Comparison of ENCODE assay signal across 8 mouse cellular contexts in genomic region chr11:102219247-102219993, GRCm38 (mm10). TPM values are rescaled to one million over a fixed set of nuclear protein-coding genes. Genes with fewer than 3 reads are reported as not detected.
DNase-seq lines count a peak whose midpoint lies in the region; ATAC-seq and TF ChIP-seq lines count a peak whose summit lies in the region.

No protein-coding gene starts in this region.

- ATAC-seq in forebrain, embryonic 16.5 days, result peak; percentile 34
- no peak for ATAC-seq in limb, embryonic 14.5 days (ENCODE audit: low FRiP score, low read depth)
- ATAC-seq in stomach, embryonic 15.5 days (ENCODE audit: insufficient read depth, low FRiP score, low read depth), result no peak

- no peak for TF ChIP-seq CTCF in layer of hippocampus, adult 2 months (conservative IDR thresholded peaks at IDR 0.05)

- no peaks in the 10 kb centered on the region for H3K27me3 ChIP-seq in forebrain, embryonic 16.5 days (replicated peaks; ENCODE audit: control insufficient read depth, insufficient read depth, low read length)
- no peaks in the 10 kb centered on the region for H3K27me3 ChIP-seq in limb, embryonic 14.5 days (ENCODE audit: control insufficient read depth, insufficient read depth, low read length)
- H3K27me3 ChIP-seq in stomach, embryonic 15.5 days (replicated peaks), result no peaks in the 10 kb centered on the region

- no peaks in the 10 kb centered on the region for H3K9me3 ChIP-seq in forebrain, embryonic 16.5 days (ENCODE audit: control insufficient read depth, low read length)
- H3K9me3 ChIP-seq in limb, embryonic 14.5 days (ENCODE audit: control insufficient read depth, low read length), result no peaks in the 10 kb centered on the region
- no peaks in the 10 kb centered on the region for H3K9me3 ChIP-seq in stomach, embryonic 15.5 days

- no peak for TF ChIP-seq POLR2A in limb, embryonic 14.5 days (IDR thresholded peaks at IDR 0.05; ENCODE audit: borderline replicate concordance, extremely low read depth, insufficient read depth, insufficient read length)

- peak overlapping the region; percentile 95 for H3K27ac ChIP-seq in layer of hippocampus, adult 2 months
- H3K27ac ChIP-seq in forebrain, embryonic 16.5 days (ENCODE audit: low read length), result peak overlapping the region; percentile 86
- peak overlapping the region; percentile 68 for H3K27ac ChIP-seq in limb, embryonic 14.5 days (replicated peaks; ENCODE audit: low read depth, low read length)
- H3K27ac ChIP-seq in stomach, embryonic 15.5 days, result peak overlapping the region; percentile 93

- 49% methylated on average over 14 of the region's 14 CpGs for WGBS in forebrain, embryonic 16.5 days
- 54% methylated on average over 13 of the region's 14 CpGs for WGBS in limb, embryonic 14.5 days
- 55% methylated on average over 14 of the region's 14 CpGs for WGBS in stomach, embryonic 15.5 days

- H3K4me2 ChIP-seq in forebrain, embryonic 16.5 days (ENCODE audit: low read length), result peak overlapping the region; percentile 54
- H3K4me2 ChIP-seq in limb, embryonic 14.5 days (replicated peaks; ENCODE audit: low read depth, low read length, severe bottlenecking), result peak overlapping the region; percentile 78
- peak overlapping the region; percentile 92 for H3K4me2 ChIP-seq in stomach, embryonic 15.5 days

- H3K36me3 ChIP-seq in forebrain, embryonic 16.5 days (ENCODE audit: control insufficient read depth, insufficient read depth), result no peaks in the 10 kb centered on the region
- peaks cover 23% of the 10 kb centered on the region for H3K36me3 ChIP-seq in limb, embryonic 14.5 days (ENCODE audit: control insufficient read depth, insufficient read depth, low read length)
- no peaks in the 10 kb centered on the region; the same call in 1 of the 2 replicates for H3K36me3 ChIP-seq in stomach, embryonic 15.5 days

- peak in 1 of 2 experiments; percentile 61 for DNase-seq in layer of hippocampus, adult 2 months (ENCODE audit: low spot score in 2 of 2)
- DNase-seq in layer of hippocampus, adult 11-12 months (ENCODE audit: low spot score), result no peak
- peak; percentile 61 for DNase-seq in cerebellum, adult 8-10 months
- no peak for DNase-seq in limb, embryonic 14.5 days (ENCODE audit: low spot score)
- DNase-seq in embryo, embryonic 11 days, result no peak
- no peak for DNase-seq in thymus, postnatal 36 days

- H3K4me3 ChIP-seq in layer of hippocampus, adult 2 months, result peak overlapping the region; percentile 57
- peak overlapping the region; percentile 17; the same call in 1 of the 2 replicates for H3K4me3 ChIP-seq in forebrain, embryonic 16.5 days (replicated peaks; ENCODE audit: low read length)
- H3K4me3 ChIP-seq in limb, embryonic 14.5 days (replicated peaks; ENCODE audit: low read length), result peak overlapping the region; percentile 41; the same call in 1 of the 2 replicates
- 0 out of 2 replicates have a peak overlapping the region, but pooled peaks have one; percentile 6 for H3K4me3 ChIP-seq in stomach, embryonic 15.5 days (replicated peaks)

- peaks cover 71% of the 10 kb centered on the region for H3K4me1 ChIP-seq in forebrain, embryonic 16.5 days (replicated peaks; ENCODE audit: control insufficient read depth, insufficient read depth, low read length)
- peaks cover 63% of the 10 kb centered on the region for H3K4me1 ChIP-seq in limb, embryonic 14.5 days (ENCODE audit: control insufficient read depth, insufficient read depth, low read length)
- H3K4me1 ChIP-seq in stomach, embryonic 15.5 days, result peaks cover 72% of the 10 kb centered on the region

- peak overlapping the region; percentile 46; the same call in 1 of the 2 replicates for H3K9ac ChIP-seq in forebrain, embryonic 16.5 days (replicated peaks; ENCODE audit: low read depth, low read length)
- H3K9ac ChIP-seq in limb, embryonic 14.5 days (ENCODE audit: low read depth, low read length, severe bottlenecking), result peak overlapping the region; percentile 51; the same call in 1 of the 2 replicates
- no peak overlapping the region for H3K9ac ChIP-seq in stomach, embryonic 15.5 days

RNA-seq across cellular contexts. Expression of gene Hdac5, which starts 10.5 kb away (rescaled TPM):
- 100 to 1,000 TPM; 233 to 243 TPM for total RNA-seq in layer of hippocampus, adult 2 months (2021)
- polyA plus RNA-seq in forebrain, embryonic 16.5 days (2015; fragmentation: Nextera tagmentation; extraction: Ambion mirVana), result 124 and 136 TPM in 2 replicates
- 86.2 and 149 TPM in 2 replicates for polyA plus RNA-seq in limb, embryonic 14.5 days (2012; rRNA removed)
- polyA plus RNA-seq in limb, embryonic 14.5 days (2014; fragmentation: Nextera tagmentation; extraction: Ambion mirVana), result 46.7 and 57.4 TPM in 2 replicates
- 68.7 and 71.3 TPM in 2 replicates for polyA plus RNA-seq in stomach, embryonic 15.5 days (2015; fragmentation: Nextera tagmentation; extraction: Ambion mirVana)

RNA-seq across cellular contexts. Expression of gene BC030867, which starts 29.3 kb away (rescaled TPM):
- total RNA-seq in layer of hippocampus, adult 2 months (2021), result 1 to 10 TPM; 1.0 to 1.1 TPM
- polyA plus RNA-seq in forebrain, embryonic 16.5 days (2015; fragmentation: Nextera tagmentation; extraction: Ambion mirVana), result 5.4 and 5.5 TPM in 2 replicates
- polyA plus RNA-seq in limb, embryonic 14.5 days (2012; rRNA removed), result 14.2 and 15.4 TPM in 2 replicates
- polyA plus RNA-seq in limb, embryonic 14.5 days (2014; fragmentation: Nextera tagmentation; extraction: Ambion mirVana), result 11.8 and 11.9 TPM in 2 replicates
- 11.4 and 11.7 TPM in 2 replicates for polyA plus RNA-seq in stomach, embryonic 15.5 days (2015; fragmentation: Nextera tagmentation; extraction: Ambion mirVana)

RNA-seq across cellular contexts. Expression of gene G6pc3, which starts 30.0 kb away (rescaled TPM):
- total RNA-seq in layer of hippocampus, adult 2 months (2021), result 10 to 100 TPM; 58.2 to 59.7 TPM
- 21.5 and 26.2 TPM in 2 replicates for polyA plus RNA-seq in forebrain, embryonic 16.5 days (2015; fragmentation: Nextera tagmentation; extraction: Ambion mirVana)
- 42.7 and 60.4 TPM in 2 replicates for polyA plus RNA-seq in limb, embryonic 14.5 days (2012; rRNA removed)
- polyA plus RNA-seq in limb, embryonic 14.5 days (2014; fragmentation: Nextera tagmentation; extraction: Ambion mirVana), result 27.6 and 33.7 TPM in 2 replicates
- 29.6 and 32.1 TPM in 2 replicates for polyA plus RNA-seq in stomach, embryonic 15.5 days (2015; fragmentation: Nextera tagmentation; extraction: Ambion mirVana)

RNA-seq across cellular contexts. Expression of gene Lsm12, which starts 34.3 kb away (rescaled TPM):
- 10 to 100 TPM; 56.6 to 56.9 TPM for total RNA-seq in layer of hippocampus, adult 2 months (2021)
- 103 and 123 TPM in 2 replicates for polyA plus RNA-seq in forebrain, embryonic 16.5 days (2015; fragmentation: Nextera tagmentation; extraction: Ambion mirVana)
- 38.5 and 40.0 TPM in 2 replicates for polyA plus RNA-seq in limb, embryonic 14.5 days (2012; rRNA removed)
- polyA plus RNA-seq in limb, embryonic 14.5 days (2014; fragmentation: Nextera tagmentation; extraction: Ambion mirVana), result 83.8 and 86.0 TPM in 2 replicates
- polyA plus RNA-seq in stomach, embryonic 15.5 days (2015; fragmentation: Nextera tagmentation; extraction: Ambion mirVana), result 110 and 112 TPM in 2 replicates

RNA-seq across cellular contexts. Expression of gene Asb16, which starts 49.1 kb away (rescaled TPM):
- total RNA-seq in layer of hippocampus, adult 2 months (2021), result 1 to 10 TPM; 2.0 TPM
- polyA plus RNA-seq in forebrain, embryonic 16.5 days (2015; fragmentation: Nextera tagmentation; extraction: Ambion mirVana), result not detected in 2 replicates
- 2.2 and 2.8 TPM in 2 replicates for polyA plus RNA-seq in limb, embryonic 14.5 days (2012; rRNA removed)
- 0.25 and 0.48 TPM in 2 replicates for polyA plus RNA-seq in limb, embryonic 14.5 days (2014; fragmentation: Nextera tagmentation; extraction: Ambion mirVana)
- 0.09 TPM in 1 of 2 replicates, not detected in the other for polyA plus RNA-seq in stomach, embryonic 15.5 days (2015; fragmentation: Nextera tagmentation; extraction: Ambion mirVana)

Comparison
In these comparisons a context has a peak if more than half of its experiments do, and no peak if none do; other contexts are left out.
1. H3K4me3 ChIP-seq: peak in every context shown above with its lines; median percentile 57 in layer of hippocampus, adult 2 months; 41 in limb, embryonic 14.5 days; 17 in forebrain, embryonic 16.5 days; 6 in stomach, embryonic 15.5 days.